Mouse (Mus musculus) heart, embryonic 12.5 days (tissue): ENCODE measurements around the gene Ckap5. TPM values are rescaled to one million over a fixed set of nuclear protein-coding genes. Genes with fewer than 3 reads are reported as not detected.

Experiments used
- ATAC-seq: fragments of 200-750 bp; cut with Nextera tagmentation; 2 replicates; pipeline ENCODE4 v1.8.0; 2017; ENCODE audit warnings: moderate TSS enrichment, moderate library complexity; ENCODE audit not compliant: insufficient number of reproducible peaks, low FRiP score
- H3K27ac ChIP-seq: fragments of 300-500 bp; sonication (generic); 2 replicates; pipeline ENCODE4 v1.5.1; 2016; ENCODE audit warnings: mild to moderate bottlenecking, moderate library complexity; ENCODE audit not compliant: poor library complexity, severe bottlenecking
- H3K27me3 ChIP-seq: fragments of 300-500 bp; sonication (generic); replicated peaks from 2 replicates; pipeline ENCODE4 v1.6.1; 2016; ENCODE audit warnings: mild to moderate bottlenecking, moderate library complexity
- H3K36me3 ChIP-seq: fragments of 300-500 bp; sonication (generic); 2 replicates; pipeline ENCODE4 v1.6.1; 2016; ENCODE audit warnings: mild to moderate bottlenecking, moderate library complexity
- H3K4me1 ChIP-seq: fragments of 300-500 bp; sonication (generic); replicated peaks from 2 replicates; pipeline ENCODE4 v1.6.1; 2016; ENCODE audit warnings: mild to moderate bottlenecking
- H3K4me2 ChIP-seq: fragments of 300-500 bp; sonication (generic); 2 replicates; pipeline ENCODE4 v1.6.1; 2016; ENCODE audit warnings: mild to moderate bottlenecking, moderate library complexity
- H3K4me3 ChIP-seq: fragments of 300-500 bp; sonication (generic); 2 replicates; pipeline ENCODE4 v1.5.1; 2016; ENCODE audit warnings: mild to moderate bottlenecking
- H3K9ac ChIP-seq: fragments of 300-500 bp; sonication (generic); 2 replicates; pipeline ENCODE4 v1.6.1; 2016; ENCODE audit warnings: mild to moderate bottlenecking, moderate library complexity
- H3K9me3 ChIP-seq: fragments of 300-500 bp; sonication (generic); replicated peaks from 2 replicates; pipeline ENCODE4 v1.6.1; 2016; ENCODE audit warnings: mild to moderate bottlenecking, moderate library complexity
- WGBS: fragments of 180-500 bp; shearing (Covaris S2); methylation state at CpG from one replicate; pipeline ENCODE4 v1.1.7; 2016; 5-methylcytosine and 5-hydroxymethylcytosine counted together
- polyA plus RNA-seq: library from polyadenylated mRNA; unstranded; fragments of >200 nt; fragmentation: Nextera tagmentation; extraction: Ambion mirVana; gene quantifications from 2 replicates; pipeline ENCODE4 v1.2.1, GENCODE M21; 2016

The Ckap5 gene
- polyA plus RNA-seq, 1 experiment from 2014 or later, result 77.1 TPM

- Histone ChIP-seq H3K4me3 (no peak overlapping the region), H3K9ac (no peak overlapping the region), H3K4me2 (no peak overlapping the region), H3K9me3 (no peaks in the 10 kb centered on the region), H3K36me3 (peaks cover 9% of the 10 kb centered on the region), H3K27ac (no peak overlapping the region), H3K27me3 (no peaks in the 10 kb centered on the region), H3K4me1 (no peaks in the 10 kb centered on the region)
- no peak for ATAC-seq
- WGBS, result 84% methylated on average over 8 of the region's 8 CpGs
Observed at GRCm38 (mm10) chr2:91628171-91628570, 101.6 kb downstream of the Ckap5 start.

GRCm38 (mm10) chr2:91629682-91630081 lies 103.1 kb downstream of the Ckap5 start:
- no peak; the same call in 1 of the 2 replicates for ATAC-seq
- 83% methylated on average over 18 of the region's 18 CpGs for WGBS
- H3K9ac ChIP-seq, result no peak overlapping the region

GRCm38 (mm10) chr2:91630384-91630783 lies 103.8 kb downstream of the Ckap5 start:
- WGBS, result 88% methylated on average over 12 of the region's 12 CpGs

More at GRCm38 (mm10) chr2:91629682-91630081, 103.1 kb downstream of the Ckap5 start:
- no peaks in the 10 kb centered on the region for H3K27me3 ChIP-seq
- H3K27ac ChIP-seq, result no peak overlapping the region
- H3K4me1 ChIP-seq, result no peaks in the 10 kb centered on the region
- H3K4me3 ChIP-seq, result no peak overlapping the region
- H3K9me3 ChIP-seq, result no peaks in the 10 kb centered on the region
- no peaks in the 10 kb centered on the region for H3K36me3 ChIP-seq
- H3K4me2 ChIP-seq, result no peak overlapping the region

GRCm38 (mm10) chr2:91631826-91632225 lies 105.3 kb downstream of the Ckap5 start:
- no peak overlapping the region for H3K4me3 ChIP-seq
- H3K4me2 ChIP-seq, result no peak overlapping the region
- no peak for ATAC-seq
- H3K9me3 ChIP-seq, result no peaks in the 10 kb centered on the region
- no peak overlapping the region for H3K9ac ChIP-seq
- H3K27me3 ChIP-seq, result no peaks in the 10 kb centered on the region
- 80% methylated on average over 5 of the region's 5 CpGs for WGBS
- H3K27ac ChIP-seq, result no peak overlapping the region
- no peaks in the 10 kb centered on the region for H3K36me3 ChIP-seq
- H3K4me1 ChIP-seq, result 0 out of 2 replicates have a peak, but pooled peaks cover 3% of the 10 kb centered on the region

More at GRCm38 (mm10) chr2:91630384-91630783, 103.8 kb downstream of the Ckap5 start:
- no peak overlapping the region for H3K4me3 ChIP-seq
- H3K27ac ChIP-seq, result no peak overlapping the region
- H3K9ac ChIP-seq, result no peak overlapping the region
- 0 out of 2 replicates have a peak, but pooled peaks cover 3% of the 10 kb centered on the region for H3K4me1 ChIP-seq
- H3K27me3 ChIP-seq, result no peaks in the 10 kb centered on the region
- no peaks in the 10 kb centered on the region for H3K9me3 ChIP-seq
- ATAC-seq, result no peak
- no peak overlapping the region for H3K4me2 ChIP-seq
- no peaks in the 10 kb centered on the region for H3K36me3 ChIP-seq

- H3K36me3 ChIP-seq, result no peaks in the 10 kb centered on the region
- no peak overlapping the region for H3K9ac ChIP-seq
- H3K4me1 ChIP-seq, result 0 out of 2 replicates have a peak, but pooled peaks cover 3% of the 10 kb centered on the region
- H3K27me3 ChIP-seq, result no peaks in the 10 kb centered on the region
- H3K9me3 ChIP-seq, result no peaks in the 10 kb centered on the region
- no peak overlapping the region for H3K4me3 ChIP-seq
- WGBS, result 83% methylated on average over 5 of the region's 5 CpGs
- H3K27ac ChIP-seq, result no peak overlapping the region
- H3K4me2 ChIP-seq, result no peak overlapping the region
- no peak for ATAC-seq
Observed at GRCm38 (mm10) chr2:91632316-91632715, 105.8 kb downstream of the Ckap5 start.

- H3K4me3 ChIP-seq, result no peak overlapping the region
- no peak overlapping the region for H3K27ac ChIP-seq
- H3K36me3 ChIP-seq, result no peaks in the 10 kb centered on the region
- no peaks in the 10 kb centered on the region for H3K9me3 ChIP-seq
- no peaks in the 10 kb centered on the region for H3K27me3 ChIP-seq
- no peak for ATAC-seq
- H3K9ac ChIP-seq, result no peak overlapping the region
- WGBS, result 65% methylated on average over 12 of the region's 12 CpGs
- no peak overlapping the region for H3K4me2 ChIP-seq
- 0 out of 2 replicates have a peak, but pooled peaks cover 3% of the 10 kb centered on the region for H3K4me1 ChIP-seq
Observed at GRCm38 (mm10) chr2:91633334-91633977, 106.9 kb downstream of the Ckap5 start.

GRCm38 (mm10) chr2:91634841-91635240 lies 108.3 kb downstream of the Ckap5 start:
- no peak overlapping the region for H3K4me3 ChIP-seq
- H3K27ac ChIP-seq, result no peak overlapping the region
- H3K4me1 ChIP-seq, result 0 out of 2 replicates have a peak, but pooled peaks cover 3% of the 10 kb centered on the region
- H3K27me3 ChIP-seq, result no peaks in the 10 kb centered on the region
- no peaks in the 10 kb centered on the region for H3K36me3 ChIP-seq
- WGBS, result 60% methylated on average over 9 of the region's 9 CpGs
- no peak overlapping the region for H3K4me2 ChIP-seq
- no peaks in the 10 kb centered on the region for H3K9me3 ChIP-seq
- no peak overlapping the region for H3K9ac ChIP-seq
- ATAC-seq, result no peak

GRCm38 (mm10) chr2:91635486-91635885 lies 108.9 kb downstream of the Ckap5 start:
- Histone ChIP-seq H3K9ac (no peak overlapping the region), H3K27ac (no peak overlapping the region), H3K27me3 (no peaks in the 10 kb centered on the region), H3K9me3 (no peaks in the 10 kb centered on the region), H3K4me2 (no peak overlapping the region), H3K4me1 (0 out of 2 replicates have a peak, but pooled peaks cover 3% of the 10 kb centered on the region), H3K36me3 (no peaks in the 10 kb centered on the region), H3K4me3 (no peak overlapping the region)
- no peak for ATAC-seq
- WGBS, result 81% methylated on average over 11 of the region's 11 CpGs

GRCm38 (mm10) chr2:91636229-91636628 lies 109.7 kb downstream of the Ckap5 start, which contains the start of gene F2:
F2 (minus strand) TSS chr2:91636414.
- H3K27me3 ChIP-seq, result no peaks in the 10 kb centered on the region
- no peaks in the 10 kb centered on the region for H3K36me3 ChIP-seq
- ATAC-seq, result no peak
- 83% methylated on average over 8 of the region's 8 CpGs for WGBS
- H3K9ac ChIP-seq, result no peak within 1 kb of the TSS
- H3K4me2 ChIP-seq, result no peak within 1 kb of the TSS
- no peak within 1 kb of the TSS for H3K27ac ChIP-seq
- 0 out of 2 replicates have a peak, but pooled peaks cover 3% of the 10 kb centered on the region for H3K4me1 ChIP-seq
- H3K9me3 ChIP-seq, result no peaks in the 10 kb centered on the region
- no peak within 1 kb of the TSS for H3K4me3 ChIP-seq

GRCm38 (mm10) chr2:91636727-91637338 lies 110.3 kb downstream of the Ckap5 start:
- Histone ChIP-seq H3K9me3 (no peaks in the 10 kb centered on the region), H3K4me1 (0 out of 2 replicates have a peak, but pooled peaks cover 3% of the 10 kb centered on the region), H3K36me3 (peaks cover under 1% of the 10 kb centered on the region; the same call in 1 of the 2 replicates), H3K4me3 (no peak overlapping the region), H3K9ac (no peak overlapping the region), H3K27ac (no peak overlapping the region), H3K27me3 (no peaks in the 10 kb centered on the region), H3K4me2 (no peak overlapping the region)
- 79% methylated on average over 5 of the region's 5 CpGs for WGBS
- no peak for ATAC-seq

- 79% methylated on average over 6 of the region's 6 CpGs for WGBS
- Histone ChIP-seq H3K9ac (no peak overlapping the region), H3K4me2 (no peak overlapping the region), H3K36me3 (peaks cover 18% of the 10 kb centered on the region), H3K9me3 (no peaks in the 10 kb centered on the region), H3K4me3 (no peak overlapping the region), H3K27me3 (no peaks in the 10 kb centered on the region), H3K4me1 (0 out of 2 replicates have a peak, but pooled peaks cover 3% of the 10 kb centered on the region), H3K27ac (no peak overlapping the region)
- no peak for ATAC-seq
Observed at GRCm38 (mm10) chr2:91638931-91639330, 112.4 kb downstream of the Ckap5 start.
